Mouse (Mus musculus) MN1 (cell line): ENCODE measurements around the gene Gda.

Experiments
- DNase-seq: peaks from one replicate; pipeline ENCODE4 v3.0.0-alpha.2; 2016; ENCODE audit warnings: low spot score

The Gda gene

DNA sequence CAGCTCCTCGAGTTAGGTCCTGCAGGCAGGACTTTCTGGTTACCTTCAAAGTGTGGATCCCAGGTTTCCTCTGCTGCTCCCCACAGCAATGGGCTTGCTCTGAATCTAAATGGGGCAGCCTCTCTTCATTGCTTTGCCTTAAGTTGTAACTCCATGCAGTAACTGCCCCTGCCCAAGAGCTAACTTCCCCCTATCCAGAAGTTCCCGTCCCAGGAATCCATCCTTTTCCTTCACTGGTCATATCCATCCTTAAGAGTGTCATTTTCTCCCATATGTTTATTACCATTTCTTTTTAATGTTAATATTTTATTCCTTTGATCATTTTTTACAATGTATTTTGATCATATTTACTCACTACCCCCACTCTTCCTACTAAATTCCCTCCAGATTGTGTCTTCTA, at the start of gene Gda:
Gene Gda (minus strand): TSS at position 101 of the 400 bp plus-strand sequence.
- no peak for DNase-seq

DNA sequence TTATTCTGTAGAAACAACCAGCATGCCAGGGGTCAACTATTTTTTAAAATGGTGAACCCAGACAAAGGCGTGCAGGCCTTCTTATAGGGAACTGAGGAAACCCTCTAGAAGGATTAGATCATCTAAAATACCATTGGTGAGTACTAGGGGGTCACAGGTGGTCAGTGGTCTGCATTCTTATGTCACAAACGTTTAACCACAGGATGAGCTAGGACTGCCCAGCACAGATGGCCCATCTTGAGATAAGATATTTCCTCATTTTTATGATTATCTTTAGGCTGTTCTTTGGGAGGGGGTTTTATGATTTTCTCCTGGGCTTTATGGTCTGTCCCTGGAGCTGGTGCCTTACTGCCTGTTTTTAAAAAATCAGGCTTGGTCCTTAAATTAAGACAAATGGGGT, 47.0 kb upstream of the Gda start:
- DNase-seq = no peak

DNA sequence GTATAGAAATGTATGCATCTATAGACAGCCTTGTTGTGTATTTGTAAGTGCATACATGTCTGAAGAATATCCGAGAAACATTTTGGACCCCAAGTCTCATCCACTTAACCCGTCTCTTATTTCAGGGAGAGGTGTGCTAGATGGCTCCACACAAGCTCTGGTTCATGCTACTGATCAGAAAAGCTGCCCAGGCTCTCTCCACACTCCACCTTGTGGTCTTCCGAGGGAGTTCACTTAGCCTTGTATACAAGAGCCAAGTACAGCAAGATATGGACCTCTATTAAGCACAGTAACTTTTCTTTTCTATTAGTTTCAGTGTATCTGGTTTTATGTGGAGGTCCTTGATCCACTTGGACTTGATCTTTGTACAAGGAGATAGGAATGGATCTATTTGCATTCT, 36.9 kb upstream of the Gda start:
- DNase-seq = peak; percentile 6

DNA sequence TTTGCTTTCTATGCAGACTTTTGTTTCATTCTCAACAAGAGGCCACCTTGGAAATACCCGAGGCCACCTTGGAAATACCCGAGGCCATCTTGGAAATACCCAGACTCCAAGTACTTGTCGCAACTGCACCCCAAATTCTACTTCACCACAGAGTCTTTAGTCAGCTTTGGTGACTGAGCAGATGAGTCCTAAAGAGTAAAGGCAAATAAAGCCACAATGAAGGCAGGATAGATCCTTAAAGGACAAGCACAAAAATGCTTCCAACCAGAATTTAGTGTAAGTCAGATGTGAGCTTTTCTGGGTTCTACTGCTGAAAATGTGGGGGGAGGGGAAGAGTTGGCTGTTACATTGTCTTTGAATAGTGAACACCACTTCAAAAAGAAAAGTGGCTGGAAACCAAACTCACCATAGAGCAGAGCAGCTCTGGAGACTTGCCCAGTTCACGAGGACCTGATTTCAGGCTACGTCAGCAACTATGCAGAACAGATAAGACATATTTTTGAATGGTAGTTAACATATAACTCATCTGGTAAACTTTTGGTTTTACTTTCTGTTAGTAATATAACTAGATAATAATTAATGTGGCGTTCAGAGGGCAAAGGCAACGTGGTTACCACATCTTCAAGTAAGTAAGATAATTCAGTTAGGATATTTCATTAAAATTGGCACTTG, 34.5 kb upstream of the Gda start:
- DNase-seq = no peak

DNA sequence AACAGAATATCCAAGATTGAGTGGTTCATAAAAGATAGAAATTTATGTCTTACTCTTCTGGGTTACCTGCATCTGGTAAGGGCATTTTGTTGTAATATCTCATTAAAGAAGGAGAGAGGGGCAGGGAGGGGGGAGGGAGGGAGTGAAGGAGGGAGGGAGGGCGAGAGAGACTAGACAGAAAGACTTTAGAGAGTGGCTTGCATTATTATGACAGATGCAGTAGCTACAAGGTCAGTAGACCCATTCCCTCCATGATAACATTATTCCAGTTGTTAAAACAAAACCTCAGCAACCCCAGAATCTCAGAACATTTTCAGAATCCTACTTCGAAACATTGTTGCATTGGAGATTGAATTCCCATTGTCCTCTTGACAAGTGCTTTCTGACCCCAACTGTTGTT, 33.9 kb upstream of the Gda start:
- no peak for DNase-seq

DNA sequence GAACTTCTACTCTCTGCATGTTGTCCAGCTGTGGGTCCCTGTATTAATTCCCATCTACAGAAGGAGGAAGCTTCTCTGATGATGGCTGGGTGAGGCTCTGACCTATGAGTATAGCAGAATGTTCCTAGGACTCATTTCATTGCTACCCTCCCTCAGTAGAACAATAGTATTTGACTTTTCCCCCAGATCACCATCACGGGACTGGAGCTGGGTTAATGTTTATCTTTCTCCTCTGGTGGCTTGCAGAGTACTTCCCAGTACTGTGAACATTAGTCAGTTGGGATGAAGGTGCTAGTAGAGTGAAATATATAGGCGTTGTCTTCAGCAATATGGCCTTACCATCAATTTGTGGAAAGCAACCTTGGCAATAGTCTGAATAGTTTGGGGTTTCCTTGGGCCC, 31.5 kb upstream of the Gda start:
- DNase-seq = no peak

DNA sequence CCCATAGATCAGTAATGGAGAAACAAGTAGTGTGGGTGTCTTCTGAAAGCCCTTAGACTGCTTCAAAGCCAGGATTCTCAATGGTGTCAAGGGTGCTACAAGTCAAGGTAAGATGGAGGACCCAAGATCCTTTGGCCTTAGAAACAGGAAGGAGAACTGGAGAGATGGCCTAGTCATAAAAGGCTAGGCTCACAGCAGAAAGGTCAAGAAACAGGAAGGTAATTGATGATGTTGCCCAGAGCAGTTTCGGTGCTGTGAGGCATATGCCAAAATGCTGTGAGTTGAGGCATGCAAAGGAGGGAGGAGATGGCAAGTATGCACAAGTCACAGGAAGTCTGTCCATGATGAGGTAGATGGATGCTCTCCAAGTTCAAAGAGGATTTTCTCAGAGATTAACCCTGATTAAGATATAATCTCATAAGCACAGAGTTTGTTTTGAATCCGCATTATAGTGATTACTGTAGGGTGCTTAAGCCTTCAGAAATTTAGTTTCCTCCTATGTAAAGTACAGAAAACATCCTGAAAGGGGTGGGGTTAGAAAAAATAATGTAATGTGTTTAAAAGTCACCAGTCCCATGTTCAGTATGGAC, 26.2 kb upstream of the Gda start:
- DNase-seq = no peak

DNA sequence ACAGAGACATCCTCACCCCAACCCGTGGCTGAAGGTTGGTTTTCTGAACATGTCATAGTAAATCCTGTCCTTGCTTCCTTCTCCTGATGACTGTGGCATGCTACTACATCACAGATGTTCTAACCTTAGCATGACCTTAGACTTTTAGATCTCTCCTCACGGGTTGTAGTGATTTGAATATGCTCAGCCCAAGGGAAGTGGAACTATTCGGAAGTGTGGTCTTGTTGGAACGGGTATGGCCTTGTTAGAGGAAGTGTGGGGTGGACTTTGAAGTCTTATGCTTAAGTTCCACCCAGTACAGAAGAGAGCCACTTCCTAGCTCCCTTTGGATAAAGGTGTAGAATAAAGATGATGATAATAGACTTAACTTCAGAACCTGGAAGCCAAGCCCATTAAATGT, 22.6 kb upstream of the Gda start:
- no peak for DNase-seq

DNA sequence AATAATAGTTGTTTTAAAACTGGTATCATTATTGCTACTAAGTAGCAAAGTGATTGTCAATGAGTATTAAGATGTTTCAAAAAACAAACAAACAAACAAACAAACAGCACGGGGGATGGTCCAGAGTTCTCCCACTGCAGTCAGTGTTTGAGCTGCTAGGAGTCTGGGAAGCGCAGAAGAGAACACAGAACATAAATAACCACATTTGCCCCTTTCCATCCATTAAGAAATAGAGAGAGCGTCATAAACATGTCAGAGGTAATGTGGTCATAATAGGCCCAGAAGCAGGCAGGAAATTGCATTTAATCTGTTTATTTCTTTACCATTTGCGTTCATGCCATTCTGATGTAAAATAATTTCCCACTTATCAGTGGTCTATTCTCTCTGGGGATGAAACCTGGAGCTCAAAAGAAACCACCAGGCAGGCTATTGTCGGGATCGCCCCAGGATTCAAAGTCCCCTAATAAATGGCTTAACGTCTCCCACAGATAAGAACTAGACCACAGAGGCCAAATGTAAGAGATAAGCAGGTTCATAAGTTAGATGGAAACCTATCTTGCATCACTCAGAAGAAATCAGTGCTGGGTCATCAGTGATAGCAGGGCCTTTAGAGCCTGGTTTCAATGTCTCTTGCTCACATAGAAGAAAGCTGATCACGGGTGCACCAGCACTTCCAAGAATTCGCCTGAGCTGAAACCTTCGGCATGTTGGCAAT, 20.7 kb upstream of the Gda start:
- no peak for DNase-seq

DNA sequence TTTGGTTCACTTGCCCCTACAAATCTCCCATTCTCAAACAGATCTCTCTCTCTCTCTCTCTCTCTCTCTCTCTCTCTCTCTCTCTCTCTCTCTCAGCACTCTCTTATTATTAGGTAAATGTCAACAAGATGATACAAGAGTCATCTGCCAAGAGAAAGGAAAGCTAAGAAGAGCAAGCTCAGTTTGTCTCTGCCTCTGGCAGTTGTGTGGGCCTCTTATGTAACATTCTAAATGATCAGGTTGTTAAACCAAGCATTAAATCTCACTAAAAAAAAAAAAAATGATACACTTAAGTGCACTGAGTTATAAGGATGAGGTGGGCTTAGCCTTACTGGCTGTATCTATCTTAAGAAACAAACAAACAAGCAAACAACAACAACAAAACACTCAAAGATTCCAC, 18.1 kb upstream of the Gda start:
- DNase-seq = no peak

DNA sequence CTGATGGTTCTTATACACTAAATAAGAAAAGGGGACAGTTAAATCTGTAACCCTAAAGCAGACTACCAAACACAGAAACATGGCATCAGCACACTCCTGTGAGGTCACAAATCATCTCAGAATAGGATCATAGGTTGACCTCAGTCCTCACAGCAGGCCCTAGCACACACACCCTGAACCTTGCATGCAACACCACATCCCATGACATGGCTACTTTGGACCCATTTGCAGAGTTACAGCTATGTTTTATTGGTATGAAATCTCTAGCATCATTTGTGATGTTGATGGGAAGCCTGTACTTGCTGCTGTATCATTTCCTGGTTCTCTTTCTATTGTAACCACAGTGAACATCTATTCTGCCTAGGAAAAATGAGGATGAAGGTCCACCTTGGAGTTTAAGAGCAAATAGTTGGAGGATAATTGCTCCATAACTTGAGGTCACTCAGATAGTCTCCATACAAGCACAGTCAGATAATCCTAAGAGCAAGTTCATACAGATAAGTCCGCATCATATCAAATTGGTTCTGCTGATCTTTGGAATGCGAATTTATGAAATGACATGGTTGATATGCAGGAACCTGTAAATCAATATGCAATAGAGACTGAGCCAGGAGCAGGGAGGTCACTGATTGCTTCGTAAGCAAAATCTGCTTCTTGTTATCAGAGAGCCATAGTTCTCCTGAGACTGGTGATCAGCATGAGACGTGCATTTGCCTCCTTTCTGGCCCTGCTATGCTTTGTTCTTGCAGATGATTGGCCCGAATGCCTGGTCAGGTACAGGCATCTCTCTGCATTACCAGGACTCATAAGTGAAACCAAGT, 14.1 kb upstream of the Gda start:
- DNase-seq = no peak

DNA sequence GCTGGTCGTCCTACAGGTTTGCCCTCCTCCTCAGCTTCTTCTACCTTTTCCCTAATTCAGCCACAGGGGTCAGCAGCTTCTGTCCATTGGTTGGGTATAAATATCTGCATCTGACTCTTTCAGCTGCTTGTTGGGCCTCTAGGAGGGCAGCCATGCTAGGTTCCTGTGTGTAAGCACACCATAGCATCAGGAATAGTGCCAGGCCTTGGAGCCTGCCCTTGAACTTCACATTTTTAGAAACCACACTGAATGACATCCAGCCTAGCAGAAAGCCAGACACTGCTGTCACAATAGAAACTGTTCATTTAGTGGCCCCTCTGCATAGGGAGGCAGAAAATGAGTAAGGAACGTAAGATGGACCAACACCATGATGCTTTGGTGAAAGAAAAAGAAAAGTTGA, 8.9 kb upstream of the Gda start:
- no peak for DNase-seq

DNA sequence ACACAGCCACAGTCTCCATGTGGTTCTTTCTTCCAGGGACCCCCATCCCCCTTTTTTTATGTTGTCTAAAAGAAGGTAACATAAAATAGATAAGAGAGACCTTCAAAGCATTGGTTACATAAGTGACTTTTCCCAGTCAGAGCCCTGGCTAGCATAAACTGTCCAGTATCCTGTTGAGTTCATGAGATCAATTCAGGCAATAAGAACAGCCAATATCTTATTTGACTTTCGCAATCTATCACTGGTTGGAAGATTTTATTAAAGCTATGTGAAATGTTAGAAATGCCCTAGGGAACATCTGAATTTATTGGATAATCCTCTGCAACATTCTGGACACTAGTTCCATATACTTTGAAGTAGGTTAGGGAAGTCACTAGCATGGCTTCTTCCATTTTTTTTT, 7.8 kb upstream of the Gda start:
- DNase-seq = no peak

DNA sequence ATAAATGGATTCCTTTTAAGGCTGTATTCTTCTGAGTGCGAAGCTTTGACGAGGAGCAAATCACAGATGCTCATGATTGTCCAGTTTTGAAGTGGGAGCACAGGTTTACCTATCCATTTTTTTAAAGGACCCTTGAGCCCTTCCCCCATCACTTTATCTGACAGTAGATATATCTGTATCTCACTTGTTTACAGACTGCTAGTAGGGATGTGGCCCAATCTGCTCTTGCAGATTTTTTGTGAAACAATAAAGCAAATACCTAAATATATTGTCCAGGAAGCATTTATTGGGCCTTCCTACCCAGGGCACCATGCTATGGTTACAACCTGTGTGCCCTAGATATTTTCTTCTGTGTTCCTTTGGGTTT, 6.8 kb upstream of the Gda start:
- no peak for DNase-seq

DNA sequence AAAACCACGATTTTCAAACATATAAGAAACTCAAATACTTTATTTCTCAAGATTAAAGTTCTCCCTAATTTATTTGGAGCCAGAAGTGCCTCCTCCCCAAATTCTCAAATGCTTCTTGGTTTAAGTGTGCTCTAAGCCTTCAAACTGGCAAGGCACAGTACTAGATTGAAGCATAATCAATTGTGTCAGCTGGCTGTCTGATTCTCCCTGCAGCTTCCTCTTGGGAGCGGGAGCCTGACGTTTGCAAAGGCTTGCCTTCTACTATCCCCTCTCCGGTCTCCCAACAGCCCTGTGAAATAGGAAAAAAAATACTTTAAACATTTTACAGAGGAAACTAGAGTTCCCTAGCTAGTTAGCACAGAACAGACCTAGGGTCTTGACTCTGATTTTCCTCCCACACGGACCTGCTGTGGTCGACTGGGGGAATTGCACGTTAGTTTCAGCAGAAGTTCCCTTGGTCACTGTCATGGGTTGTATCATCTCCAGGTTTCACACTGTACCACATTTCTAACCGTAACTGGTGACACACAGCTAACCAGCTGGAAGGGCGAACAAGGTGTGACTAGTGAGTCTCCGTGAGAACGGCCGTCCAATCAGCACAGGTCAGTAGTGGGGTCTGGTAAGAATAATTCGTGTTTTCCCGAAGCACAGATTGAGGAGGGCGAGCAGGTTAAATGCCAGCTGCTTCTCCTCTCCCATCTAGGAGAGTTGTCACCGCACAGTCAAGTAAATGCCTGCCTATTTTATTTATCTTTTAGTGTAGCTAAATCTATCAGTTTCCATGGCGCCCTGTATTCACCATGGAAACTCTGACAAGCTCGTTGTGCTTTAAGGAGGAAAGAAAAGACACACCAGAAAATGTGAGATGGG, 6.2 kb upstream of the Gda start:
- no peak for DNase-seq

DNA sequence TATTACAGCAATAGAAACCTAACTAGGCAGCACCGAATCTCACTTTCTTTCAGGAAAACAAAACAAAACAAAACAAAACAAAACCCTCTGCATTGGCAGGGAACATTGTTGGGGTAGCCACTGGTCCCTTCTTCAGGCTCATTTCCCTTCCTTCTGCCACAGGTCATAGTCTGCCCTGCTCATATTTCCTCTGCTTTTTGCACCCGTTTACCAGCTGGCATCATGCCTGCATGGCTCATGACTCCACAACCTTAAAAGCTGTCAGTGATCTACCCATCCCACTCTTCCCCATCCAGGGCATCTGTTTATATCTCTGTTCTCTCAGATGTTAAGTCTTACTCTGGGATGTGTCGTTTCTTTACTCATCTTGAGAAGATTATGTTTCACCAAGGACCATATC, 5.3 kb upstream of the Gda start:
- no peak for DNase-seq

DNA sequence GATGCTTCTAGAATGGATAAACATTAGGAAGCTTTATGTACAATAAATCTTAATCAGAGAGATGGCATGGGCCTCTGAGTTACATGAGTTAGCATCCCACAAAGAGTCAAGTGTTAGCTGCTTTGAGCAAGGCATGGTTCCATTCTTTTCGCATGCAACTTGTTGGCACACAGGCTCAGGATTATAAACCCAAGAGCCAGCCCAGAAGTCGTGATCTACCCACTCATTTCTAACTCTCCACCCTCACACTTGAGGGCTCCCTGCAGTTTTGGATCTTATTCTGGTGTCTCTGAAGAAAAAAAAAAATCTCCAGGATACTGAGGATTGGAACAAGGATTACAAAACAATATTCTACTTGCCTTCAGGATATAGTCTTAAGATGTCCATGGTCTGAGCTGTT, 4.5 kb upstream of the Gda start:
- no peak for DNase-seq

DNA sequence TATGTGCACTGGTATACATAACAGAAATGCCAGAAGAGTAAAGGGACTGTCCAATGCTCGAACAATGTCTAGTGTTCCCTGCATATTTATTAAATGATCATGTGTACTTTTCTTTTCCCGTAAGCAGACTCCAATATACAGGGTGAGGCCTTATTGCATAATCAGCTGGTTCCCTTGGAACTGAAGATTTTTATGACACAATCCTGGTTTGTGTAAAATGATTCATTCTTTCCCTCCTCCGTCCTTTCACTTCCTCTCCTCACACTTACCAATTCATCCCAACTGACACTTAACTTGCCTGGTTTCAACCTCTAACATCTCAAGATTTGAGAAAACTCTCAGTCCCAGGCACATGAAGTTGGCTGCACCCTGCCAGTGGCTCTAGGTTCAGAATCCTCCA, 3.5 kb upstream of the Gda start:
- no peak for DNase-seq

DNA sequence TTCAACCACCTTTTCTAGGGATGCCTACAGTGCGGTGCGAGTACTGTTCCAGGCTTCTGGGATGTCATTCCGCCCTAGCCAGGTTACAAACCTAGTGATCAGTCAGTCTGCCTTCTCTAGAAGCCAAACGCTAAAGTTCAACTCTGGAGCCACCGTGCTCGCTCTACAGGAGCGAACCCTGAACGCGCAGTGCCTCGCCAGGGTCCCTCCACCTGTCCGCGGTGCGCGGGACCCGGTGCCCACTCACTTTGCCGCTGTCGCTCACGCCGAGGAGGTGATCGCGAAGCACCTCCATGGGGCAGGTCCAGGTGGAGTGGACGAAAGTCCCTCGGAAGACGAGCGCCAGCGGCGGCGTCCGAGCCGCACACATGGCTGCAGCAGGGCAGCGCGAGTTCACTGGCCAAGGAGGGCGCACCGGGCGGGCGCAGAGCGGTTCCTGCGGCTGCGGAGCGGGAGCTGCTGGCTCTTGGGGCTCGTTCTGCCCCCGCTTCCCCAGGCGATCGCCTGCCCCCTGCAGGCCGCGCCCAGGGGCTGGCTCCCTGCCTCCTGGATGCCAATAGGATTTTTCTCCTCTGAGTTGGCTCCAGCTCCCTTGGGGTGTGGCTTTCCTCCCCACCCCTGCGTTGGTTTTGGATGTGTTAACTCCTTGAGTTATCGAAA, 994 bp downstream of the Gda start:
- no peak for DNase-seq

DNA sequence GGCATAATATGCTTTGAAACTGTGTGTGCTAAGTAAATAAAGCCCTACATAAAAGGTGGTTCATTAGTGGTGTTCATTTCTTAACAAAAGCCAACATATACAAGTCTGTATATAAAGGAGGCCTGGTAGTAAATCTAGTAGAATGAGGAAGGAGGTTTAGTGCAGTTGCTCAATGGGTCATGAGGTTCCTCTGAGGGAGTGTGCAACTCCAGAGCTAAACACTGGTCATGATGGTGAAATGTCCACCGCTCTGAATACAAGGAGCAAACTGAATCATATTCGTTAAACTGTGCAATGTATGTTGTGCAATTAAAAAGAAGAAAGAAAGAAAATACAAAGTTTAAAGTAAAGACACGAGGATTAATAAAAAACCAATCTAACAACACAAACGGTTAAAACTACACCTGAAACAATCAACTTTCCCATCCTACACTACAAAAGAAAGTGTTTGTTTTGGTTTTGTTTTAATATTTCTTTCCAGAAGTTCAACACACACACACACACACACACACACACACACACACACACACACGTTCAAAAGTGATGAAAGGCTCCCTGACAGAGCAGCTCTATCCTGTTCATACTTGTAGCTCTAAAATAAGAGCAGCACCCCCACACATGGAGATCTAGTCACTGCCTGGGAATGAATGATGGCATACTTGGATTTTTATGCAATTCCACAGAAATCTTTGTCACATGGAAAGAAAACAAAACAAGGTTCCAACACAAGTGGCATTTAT, 11.9 kb downstream of the Gda start:
- no peak for DNase-seq

DNA sequence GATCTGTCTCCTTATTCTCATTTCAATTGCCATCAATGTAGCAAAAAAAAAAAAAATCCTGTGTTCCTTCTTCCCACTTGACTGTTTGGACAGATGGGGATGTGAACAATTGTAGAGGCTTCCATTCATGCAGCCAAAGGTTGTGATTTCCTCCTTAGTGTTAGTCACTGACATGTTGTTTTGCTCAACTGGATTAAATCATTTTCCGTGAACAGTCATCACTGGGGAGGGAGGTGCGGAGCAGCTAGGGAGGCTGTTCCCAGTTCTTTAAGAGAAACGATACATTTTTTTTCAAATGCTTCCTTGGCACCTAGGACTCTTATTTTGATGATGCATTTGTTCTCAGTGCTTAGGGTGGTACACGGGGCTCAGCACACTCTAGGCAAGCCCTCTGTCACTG, 15.8 kb downstream of the Gda start:
- DNase-seq = no peak
